Mouse (Mus musculus) ZHBTc4 (cell line): ENCODE measurements at regions not wholly inside any gene's neighbourhood (a gene's known extent, or its start where the extent isn't known, plus 50 kb on each side); places are given as distances from the start of the nearest gene placed in this dataset.

ENCODE experiments used
- DNase-seq: peaks from one replicate; pipeline ENCODE4 v3.0.0-alpha.2; 2011; ENCODE audit warnings: low read depth, low spot score

- DNase-seq: no peak
Observed at GRCm38 (mm10) chr6:51163266-51163665, 269.2 kb upstream of the Nfe2l3 start.

DNA sequence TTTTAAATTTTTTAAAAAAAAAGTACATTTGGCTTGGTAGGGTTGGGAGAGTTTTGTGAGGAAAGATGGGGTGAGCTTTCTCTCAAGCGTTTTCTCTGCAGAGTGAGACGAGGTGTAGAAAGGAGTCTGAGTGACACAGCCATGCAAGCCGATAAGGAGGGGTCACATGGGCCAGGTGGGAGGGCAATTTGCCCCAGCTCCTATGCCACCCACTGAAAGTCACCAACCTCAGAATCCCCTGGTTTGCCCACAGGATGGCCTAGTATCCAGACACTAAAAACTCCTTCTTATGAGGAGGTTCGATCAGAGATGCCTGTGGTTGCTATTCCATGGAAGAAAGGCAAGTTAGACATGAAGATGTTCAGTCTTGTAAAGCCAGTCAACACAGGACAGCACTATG lies 268.6 kb upstream of the Nfe2l3 start:
- DNase-seq: no peak

- DNase-seq: no peak
Observed at GRCm38 (mm10) chr6:51167028-51167427, 265.4 kb upstream of the Nfe2l3 start.

- DNase-seq: peak; percentile 90
Observed at GRCm38 (mm10) chr6:51168048-51168447, 264.4 kb upstream of the Nfe2l3 start.

GRCm38 (mm10) chr6:51168775-51169695 lies 263.4 kb upstream of the Nfe2l3 start:
- peak; percentile 57 for DNase-seq

GRCm38 (mm10) chr6:51169971-51170411 lies 262.5 kb upstream of the Nfe2l3 start:
- DNase-seq: no peak

GRCm38 (mm10) chr6:51170414-51170813 lies 262.1 kb upstream of the Nfe2l3 start:
- DNase-seq: peak; percentile 81

DNA sequence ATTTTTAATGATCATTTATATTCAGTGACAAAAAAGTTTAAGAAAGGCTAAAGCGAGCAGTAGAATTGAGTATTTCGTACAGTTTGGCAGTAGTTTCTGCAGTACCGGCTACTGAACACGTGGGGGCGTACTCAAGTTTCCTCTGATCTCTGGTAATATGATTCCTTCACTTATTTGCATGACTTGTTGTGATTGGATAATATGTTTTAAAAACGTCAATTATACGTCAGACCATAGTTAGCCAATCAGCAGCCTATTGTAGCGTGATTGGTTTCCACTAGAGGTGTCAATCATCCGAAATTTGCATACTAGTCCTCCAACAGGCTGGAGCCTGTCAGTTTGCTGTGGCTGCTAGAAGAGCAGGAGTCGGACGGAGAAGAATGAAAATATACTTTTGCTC lies 261.6 kb upstream of the Nfe2l3 start:
- peak; percentile 93 for DNase-seq

GRCm38 (mm10) chr6:51171761-51172160 lies 260.7 kb upstream of the Nfe2l3 start:
- peak; percentile 35 for DNase-seq

- no peak for DNase-seq
Observed at GRCm38 (mm10) chr6:51172331-51172791, 260.1 kb upstream of the Nfe2l3 start.

DNA sequence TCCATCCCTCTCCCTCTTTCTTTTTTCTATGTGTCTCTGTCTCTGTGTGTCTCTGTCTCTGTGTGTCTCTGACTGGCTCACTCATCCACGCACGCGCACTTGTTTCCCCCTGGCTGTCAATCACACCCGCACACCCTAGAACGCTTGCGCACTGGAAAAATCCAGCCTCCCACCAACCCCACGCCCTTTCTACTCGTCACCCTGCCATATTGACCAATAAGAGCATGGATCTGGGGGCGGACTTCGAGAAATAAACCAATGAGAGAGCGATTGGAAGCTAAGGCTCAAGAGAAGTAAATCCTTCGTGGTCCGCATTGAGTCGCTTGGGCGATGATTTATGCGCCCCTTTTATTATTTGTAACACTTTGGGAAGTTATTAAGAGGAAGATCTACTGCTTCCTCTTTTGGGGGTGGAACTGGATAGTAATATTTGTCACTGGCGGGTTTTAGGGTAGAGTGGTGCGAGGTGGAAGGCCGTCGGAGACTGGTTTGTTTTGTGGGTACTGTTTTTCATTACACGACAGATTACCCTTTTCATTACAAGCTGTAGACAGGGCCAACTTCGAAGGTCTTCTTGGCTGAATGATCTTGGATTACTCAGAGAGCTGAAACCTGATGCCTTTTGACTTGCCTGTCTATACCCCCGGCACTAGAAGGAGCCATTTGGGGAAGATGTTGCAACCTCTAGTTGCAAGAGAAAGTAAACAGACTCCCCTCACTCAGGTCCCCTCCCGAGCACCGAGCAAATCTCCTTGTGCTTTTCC lies 259.4 kb upstream of the Nfe2l3 start:
- DNase-seq: peak; percentile 96

GRCm38 (mm10) chr6:51173620-51174442 lies 258.6 kb upstream of the Nfe2l3 start:
- peak; percentile 20 for DNase-seq

- peak; percentile 65 for DNase-seq
Observed at GRCm38 (mm10) chr6:51174443-51175021, 257.9 kb upstream of the Nfe2l3 start.

GRCm38 (mm10) chr6:51175616-51176590 lies 256.6 kb upstream of the Nfe2l3 start:
- no peak for DNase-seq

DNA sequence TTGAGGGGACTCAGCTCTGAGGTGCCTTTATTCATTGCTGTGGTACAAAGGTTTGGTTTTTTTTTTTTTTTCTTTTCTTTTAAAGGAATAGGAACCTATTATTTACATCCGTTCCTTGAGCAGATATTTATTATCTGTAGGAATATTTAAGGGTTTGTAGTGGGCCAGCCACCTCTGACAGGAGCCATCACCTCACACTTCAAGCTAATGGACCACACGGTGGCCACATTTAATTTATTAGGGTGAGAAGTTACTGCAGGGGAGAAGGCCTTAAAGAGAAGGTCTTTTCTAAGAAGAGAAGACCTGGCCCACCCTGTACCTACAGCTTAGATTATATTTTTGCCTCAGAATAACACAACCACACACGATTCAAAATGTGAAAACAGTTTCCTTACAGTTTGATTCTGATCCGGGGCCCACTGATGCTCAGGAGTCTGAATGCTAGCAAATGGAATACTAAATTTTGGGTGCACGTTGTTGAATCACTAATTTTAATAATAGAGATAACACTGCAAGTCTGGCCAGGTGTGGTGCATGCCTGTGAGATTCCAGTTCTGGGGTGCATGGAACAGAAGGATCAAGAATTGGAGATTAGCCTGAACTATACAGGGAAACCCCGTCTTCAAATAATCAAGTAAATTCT lies 255.6 kb upstream of the Nfe2l3 start:
- DNase-seq: no peak

DNA sequence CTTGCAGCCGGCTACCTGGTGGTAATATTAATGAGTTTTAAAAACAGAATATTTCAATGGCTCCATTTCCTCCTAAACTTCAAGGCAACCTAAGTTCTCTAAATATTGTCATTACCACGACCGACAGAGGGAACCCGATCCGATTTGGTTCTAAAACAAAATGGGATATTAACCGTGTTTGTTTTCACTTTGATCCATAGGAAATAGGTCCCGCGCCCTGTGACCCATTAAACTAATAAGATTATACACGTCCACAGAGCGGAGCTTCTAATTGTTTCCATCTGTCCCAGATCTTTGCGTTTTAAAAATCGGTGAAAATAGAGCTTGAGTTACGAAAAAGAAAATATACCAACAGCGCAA lies 254.8 kb upstream of the Nfe2l3 start:
- DNase-seq: no peak

DNA sequence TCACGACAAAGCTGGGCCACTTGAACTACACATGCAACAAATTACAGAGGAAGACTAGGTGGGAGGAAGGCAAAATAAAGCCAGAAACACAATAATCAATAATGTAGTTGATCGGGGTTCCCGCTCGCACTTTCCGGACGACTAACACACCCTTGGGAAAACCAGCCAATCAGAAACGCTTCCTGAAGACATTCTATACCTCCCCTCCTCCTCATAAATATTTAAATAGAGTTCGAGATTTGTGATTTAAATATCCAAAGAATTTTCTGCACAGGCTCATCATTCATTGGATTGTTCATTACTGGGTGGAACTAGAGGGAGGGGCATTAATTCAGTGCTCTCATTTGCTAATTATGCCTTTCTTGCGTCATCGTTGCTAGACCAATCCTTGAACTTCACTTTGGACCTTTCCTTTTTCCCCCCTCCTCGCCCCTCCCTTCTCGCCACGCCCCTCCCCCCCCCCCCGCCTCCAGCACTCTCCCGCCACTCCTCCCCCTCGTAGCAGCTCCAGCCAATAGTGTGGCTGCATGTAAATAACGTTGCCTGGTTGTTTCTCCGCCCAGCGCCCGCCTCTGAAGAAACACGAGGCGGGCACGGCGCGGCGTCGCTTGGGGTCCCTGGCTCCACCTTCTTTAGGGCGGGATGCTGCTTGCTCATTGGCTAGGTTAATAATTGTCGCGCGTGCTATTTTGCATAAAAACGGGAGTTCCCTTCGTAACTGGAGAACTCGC lies 254.2 kb upstream of the Nfe2l3 start:
- peak; percentile 100 for DNase-seq

GRCm38 (mm10) chr6:51178799-51179398 lies 253.6 kb upstream of the Nfe2l3 start:
- peak; percentile 12 for DNase-seq
